Mouse (Mus musculus): ENCODE data around the gene Kctd13. TPM values are rescaled to one million over a fixed set of nuclear protein-coding genes. Genes with fewer than 3 reads are reported as not detected.

The Kctd13 gene
- total RNA-seq (2023): 37.3 TPM

GRCm38 (mm10) chr7:126928384-126929037 is at the start of gene Kctd13:
Kctd13 (plus strand) TSS chr7:126928879.

DNA sequence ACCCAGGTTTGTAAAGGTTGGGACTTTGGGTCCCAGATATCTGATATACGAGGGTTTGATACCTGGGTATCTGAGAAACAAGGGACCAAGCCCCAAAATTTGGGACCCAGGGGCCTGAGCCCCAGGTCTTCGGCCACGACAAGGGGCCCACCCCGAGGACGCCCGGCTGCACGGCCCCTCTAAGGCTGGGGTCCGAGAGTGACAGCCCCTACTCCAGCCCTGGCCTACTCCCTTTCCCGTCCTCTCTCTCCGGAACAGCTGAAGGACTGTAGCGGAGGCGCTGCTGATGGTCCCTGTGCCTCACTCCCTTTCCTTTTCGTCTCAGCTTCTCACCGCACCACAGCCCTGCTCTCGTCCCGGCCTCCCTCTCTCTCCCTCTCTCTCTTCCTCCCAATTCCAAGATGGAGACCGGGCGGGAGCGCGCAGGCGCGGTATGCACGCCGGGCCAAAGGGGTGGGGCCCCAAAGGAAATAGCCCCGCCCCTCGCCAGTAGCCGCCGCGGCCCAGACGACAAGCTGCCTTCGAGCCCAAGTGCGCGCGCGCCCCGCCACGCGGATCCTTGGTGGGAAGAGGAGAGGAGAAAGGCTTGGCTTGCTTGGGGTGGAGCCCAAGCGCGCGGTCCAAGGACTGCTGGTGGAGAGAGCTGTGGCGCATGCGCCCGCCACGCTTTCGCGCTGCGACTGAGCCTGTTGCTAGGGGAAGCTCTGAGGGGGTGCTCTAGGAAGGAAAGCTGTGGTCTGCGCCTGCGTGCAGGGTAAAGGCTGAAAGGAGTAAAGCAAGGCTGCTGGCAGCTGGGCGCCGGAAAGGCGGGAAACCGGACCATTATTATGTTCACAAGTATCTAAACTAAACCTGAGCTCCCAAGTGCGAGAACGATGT is 44.2 kb upstream of the Kctd13 start, which contains the start of gene Taok2:
TSS of gene Taok2 (minus strand) at position 418 of the 879 bp plus-strand sequence.

DNA sequence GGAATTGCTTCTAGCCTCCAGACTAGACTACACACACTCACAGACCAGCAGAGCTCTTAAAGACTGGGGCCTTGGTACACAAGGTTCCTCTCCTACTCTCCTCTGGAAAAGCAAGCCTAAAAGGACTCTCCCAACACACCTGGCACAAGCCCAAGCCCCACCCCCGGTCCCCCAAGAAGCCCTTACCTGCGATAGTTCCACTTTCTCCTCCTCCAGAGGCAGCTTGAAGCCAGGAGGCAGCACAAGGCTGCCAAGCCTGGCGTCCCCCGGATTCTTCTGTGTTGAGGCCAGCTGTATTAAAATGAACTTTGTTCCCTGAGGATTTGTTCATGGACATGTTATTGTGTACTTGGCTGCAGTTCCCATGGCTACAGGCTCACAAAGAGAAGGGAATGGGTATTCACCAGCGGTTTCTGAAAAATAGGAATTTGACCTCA is 6.0 kb upstream of the Kctd13 start, which contains the start of gene Tmem219:
TSS of gene Tmem219 (minus strand) at position 294 of the 437 bp plus-strand sequence.

GRCm38 (mm10) chr7:126949403-126949792 is 20.7 kb downstream of the Kctd13 start, which contains the start of gene Asphd1:
Asphd1 (minus strand) TSS chr7:126949582.

GRCm38 (mm10) chr7:126949793-126950646 is 21.3 kb downstream of the Kctd13 start, which contains the start of gene Sez6l2:
Sez6l2 (plus strand) TSS chr7:126950563.

GRCm38 (mm10) chr7:126975893-126975949 is 47.0 kb downstream of the Kctd13 start, which contains the start of gene Cdipt:
Cdipt (plus strand) TSS chr7:126975914.

GRCm38 (mm10) chr7:126975950-126976866 is 47.5 kb downstream of the Kctd13 start, which contains the start of gene Cdiptos:
Cdiptos (minus strand) TSS chr7:126976098.

Other genes with a start within 250 kb of the Kctd13 start
- 127 TPM for gene Bola2, start 233.5 kb upstream of the Kctd13 start, total RNA-seq (2023)
- 6.8 TPM for gene Slx1b, start 233.1 kb upstream of the Kctd13 start, total RNA-seq (2023)
- gene Coro1a, start 221.1 kb upstream of the Kctd13 start, total RNA-seq (2023): 1,152 TPM
- 29.3 TPM for gene Mapk3, start 169.3 kb upstream of the Kctd13 start, total RNA-seq (2023)
- gene Gdpd3, start 162.5 kb upstream of the Kctd13 start, total RNA-seq (2023): 2.6 TPM
- gene Ypel3, start 151.9 kb upstream of the Kctd13 start, total RNA-seq (2023): 256 TPM
- 8.0 TPM for gene Tbx6, start 147.4 kb upstream of the Kctd13 start, total RNA-seq (2023)
- 239 TPM for gene Ppp4c, start 136.4 kb upstream of the Kctd13 start, total RNA-seq (2023)
- not detected for gene Fam57b, start 131.2 kb upstream of the Kctd13 start, total RNA-seq (2023)
- not detected for gene 4930451I11Rik, start 97.2 kb upstream of the Kctd13 start, total RNA-seq (2023)
- gene Doc2a, start 81.5 kb upstream of the Kctd13 start, total RNA-seq (2023): not detected
- gene Hirip3, start 66.9 kb upstream of the Kctd13 start, total RNA-seq (2023): 24.4 TPM
- gene Ino80e, start 66.5 kb upstream of the Kctd13 start, total RNA-seq (2023): 60.5 TPM
- gene Taok2, start 44.2 kb upstream of the Kctd13 start, total RNA-seq (2023): 72.3 TPM
- 22.6 TPM for gene Tmem219, start 6.0 kb upstream of the Kctd13 start, total RNA-seq (2023)
- not detected for gene Asphd1, start 20.7 kb downstream of the Kctd13 start, total RNA-seq (2023)
- gene Sez6l2, start 21.7 kb downstream of the Kctd13 start, total RNA-seq (2023): 6.1 TPM
- 99.9 TPM for gene Cdipt, start 47.0 kb downstream of the Kctd13 start, total RNA-seq (2023)
- gene Cdiptos, start 47.2 kb downstream of the Kctd13 start, total RNA-seq (2023): 0.62 TPM
- gene Mvp, start 85.7 kb downstream of the Kctd13 start, total RNA-seq (2023): 25.5 TPM
- 5.4 TPM for gene Pagr1b, start 87.6 kb downstream of the Kctd13 start, total RNA-seq (2023)
- 26.5 TPM for gene Pagr1a, start 88.5 kb downstream of the Kctd13 start, total RNA-seq (2023)
- 32.5 TPM for gene Gm42742, start 92.2 kb downstream of the Kctd13 start, total RNA-seq (2023)
- gene Prrt2, start 92.3 kb downstream of the Kctd13 start, total RNA-seq (2023): 5.3 TPM
- gene Maz, start 98.2 kb downstream of the Kctd13 start, total RNA-seq (2023): 197 TPM
- 3.0 TPM for gene Kif22, start 113.6 kb downstream of the Kctd13 start, total RNA-seq (2023)
- gene Zg16, start 158.4 kb downstream of the Kctd13 start, total RNA-seq (2023): not detected
- 36.6 TPM for gene AI467606, start 162.5 kb downstream of the Kctd13 start, total RNA-seq (2023)
- gene Qprt, start 193.3 kb downstream of the Kctd13 start, total RNA-seq (2023): 44.2 TPM
- 334 TPM for gene Spn, start 208.9 kb downstream of the Kctd13 start, total RNA-seq (2023)